Mouse (Mus musculus) right cerebral cortex, postnatal 36 days (tissue): Measurements from ENCODE around the gene Gopc.
"Not testable (repeated sequence)": the region's sequence is repeated elsewhere in the genome, so short reads cannot be mapped to it uniquely, and the experiment has no call there.

Experiments used
- DNase-seq, 2 experiments: peaks; one replicate each; pipeline ENCODE4 v3.0.0; 2022; ENCODE audit warnings: low spot score in 2 of 2, mixed read lengths in 1 of 2

The Gopc gene

DNA sequence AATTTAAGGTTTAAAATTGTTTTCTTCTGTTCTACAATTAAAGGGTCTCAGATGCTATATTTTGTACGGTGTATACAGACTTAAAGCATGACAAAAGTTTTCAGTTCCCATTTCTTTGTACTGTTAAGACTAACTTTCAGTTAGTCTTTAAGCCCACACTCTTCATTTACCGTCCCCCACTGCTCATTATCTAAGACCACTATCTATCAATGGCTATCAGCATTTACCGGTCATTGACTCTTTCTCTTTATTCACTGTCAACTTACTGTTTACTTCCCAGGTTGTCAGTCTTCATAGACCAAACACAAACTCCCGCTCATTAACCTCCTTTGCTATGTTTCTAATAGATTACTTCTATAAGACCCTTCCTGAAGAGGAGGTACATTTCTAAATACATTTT is 5.3 kb upstream of the Gopc start:
- DNase-seq, result no peak

GRCm38 (mm10) chr10:52384823-52385610 is 3.1 kb upstream of the Gopc start:
- no peak for DNase-seq

GRCm38 (mm10) chr10:52383522-52383921 is 1.6 kb upstream of the Gopc start:
- no peak for DNase-seq

DNA sequence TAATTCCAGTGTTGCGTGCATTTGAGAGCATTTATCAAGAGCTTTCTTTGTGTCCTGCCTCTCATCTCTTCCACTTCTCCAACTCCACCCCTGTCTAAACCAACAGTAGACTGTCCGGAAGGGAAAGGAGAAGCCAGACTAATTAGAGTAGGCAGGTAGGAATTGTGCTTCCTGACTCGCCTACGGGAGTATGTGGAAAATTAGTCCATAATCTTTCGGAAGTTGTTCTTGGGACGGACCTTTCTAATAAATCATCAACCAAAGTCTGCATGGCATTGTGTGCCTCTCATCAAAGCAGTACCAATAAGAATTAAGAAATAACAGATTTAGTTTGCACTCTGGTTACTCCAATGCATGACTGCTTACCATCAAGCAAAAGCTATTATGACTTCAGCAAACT is 1.1 kb upstream of the Gopc start:
- no peak for DNase-seq

GRCm38 (mm10) chr10:52381321-52381801 is 563 bp downstream of the Gopc start:
- peak in 1 of 2 experiments; percentile 33 for DNase-seq

DNA sequence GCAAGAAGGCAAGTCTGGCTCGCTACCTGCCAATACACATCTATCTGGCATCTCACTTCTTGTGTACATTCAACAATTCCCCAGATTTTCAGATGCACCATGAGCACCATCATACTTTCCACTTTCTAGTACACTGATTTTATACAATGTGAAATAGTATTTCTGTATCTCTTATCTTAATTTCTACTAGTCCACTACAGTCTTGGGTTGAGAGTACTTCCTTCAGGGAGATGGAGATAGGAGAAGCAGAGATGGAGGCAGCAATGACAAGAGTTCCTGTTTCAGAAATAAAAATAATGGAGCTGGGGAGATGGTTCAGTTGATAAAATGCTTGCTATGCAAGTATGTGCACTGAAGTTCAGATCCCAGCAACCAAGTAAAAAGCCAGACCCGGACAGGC is 4.1 kb downstream of the Gopc start:
- no peak for DNase-seq

DNA sequence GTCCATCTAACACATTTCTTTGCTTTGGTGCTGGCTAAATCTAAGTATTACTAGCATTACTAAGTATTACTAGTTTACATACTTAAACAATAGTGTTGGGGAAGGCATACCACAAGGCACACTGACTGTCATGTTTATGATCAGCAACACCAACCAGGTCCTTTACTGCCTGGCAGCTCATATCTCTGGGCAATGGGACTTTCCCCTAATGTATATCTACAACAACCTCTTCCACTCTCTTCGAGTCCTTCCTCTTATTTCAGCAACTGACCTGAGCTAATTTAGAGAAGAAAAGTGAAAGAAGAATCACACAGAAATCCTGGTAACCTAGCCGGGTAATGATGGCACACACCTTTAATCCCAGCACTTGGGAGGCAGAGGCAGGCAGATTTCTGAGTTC is 5.5 kb downstream of the Gopc start:
- DNase-seq, result no peak

DNA sequence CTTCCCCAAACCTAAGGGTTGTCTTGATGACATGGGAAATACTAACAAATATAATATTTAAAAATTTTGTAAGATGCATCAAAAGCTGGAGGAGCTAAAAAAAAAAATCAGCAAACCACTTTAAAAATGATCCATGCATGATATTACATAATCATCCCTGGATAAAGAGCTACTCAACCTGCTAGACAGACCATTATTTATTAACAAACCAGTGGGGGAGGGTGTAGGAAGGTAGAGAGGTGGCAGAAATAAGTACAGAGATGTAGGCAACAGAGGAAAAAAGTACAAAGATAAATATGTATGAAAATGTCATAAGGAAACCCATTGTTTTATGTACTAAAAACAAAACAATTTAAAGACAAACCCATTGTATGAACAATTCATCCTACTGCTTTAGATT is 7.3 kb downstream of the Gopc start:
- DNase-seq, result no peak

DNA sequence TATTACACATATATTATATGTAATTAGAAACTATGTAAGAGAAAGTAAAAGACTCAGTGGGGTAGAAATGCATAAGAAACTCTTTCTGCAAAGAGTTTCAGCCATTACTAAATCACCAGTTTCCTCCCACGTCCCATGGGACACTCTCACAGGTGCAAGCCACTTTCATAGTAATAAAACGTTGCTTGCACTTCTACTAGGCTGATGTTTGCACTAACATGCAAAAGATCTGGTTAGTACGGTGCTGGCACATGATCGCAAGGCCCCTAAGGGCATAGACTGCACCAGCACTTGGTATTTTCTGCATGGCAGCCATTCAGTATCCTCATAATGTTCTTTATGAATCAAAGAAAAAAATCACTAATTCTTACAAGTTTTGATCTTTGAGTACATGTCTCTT is 8.1 kb downstream of the Gopc start:
- no peak for DNase-seq

- DNase-seq, result peak in 1 of 2 experiments; percentile 28
Observed at GRCm38 (mm10) chr10:52368376-52368775, 13.5 kb downstream of the Gopc start.

- DNase-seq, result no peak
Observed at GRCm38 (mm10) chr10:52360862-52361609, 20.9 kb downstream of the Gopc start.

DNA sequence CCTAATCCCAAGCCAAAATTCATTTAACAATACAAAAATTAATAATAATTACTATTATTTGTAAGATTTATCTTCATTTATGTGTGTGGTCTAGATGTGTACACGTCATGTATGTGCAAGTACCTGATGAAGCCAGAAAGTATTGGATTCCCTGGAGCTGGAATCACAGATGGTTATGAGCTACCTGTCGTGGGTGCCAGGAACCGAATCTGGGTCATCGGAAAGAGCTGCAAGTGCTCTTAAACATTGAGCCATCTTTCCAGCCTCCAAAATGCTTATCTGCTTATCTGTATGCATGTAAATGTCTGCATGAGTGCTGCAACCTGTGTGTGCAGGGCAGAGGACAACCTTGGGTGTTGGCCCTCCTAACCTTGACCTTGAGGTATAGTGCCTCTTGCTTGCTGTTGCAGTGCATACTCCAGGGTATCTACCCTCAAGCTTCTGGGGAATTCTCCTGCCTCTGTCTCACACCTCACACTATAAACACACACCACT is 21.6 kb downstream of the Gopc start:
- DNase-seq, result no peak

GRCm38 (mm10) chr10:52358467-52358866 is 23.5 kb downstream of the Gopc start, which contains the start of gene Gm26741:
Gene Gm26741, plus strand, starts transcription at chr10:52358767.
- no peak for DNase-seq

- DNase-seq, result no peak
Observed at GRCm38 (mm10) chr10:52353184-52353583, 28.7 kb downstream of the Gopc start.

GRCm38 (mm10) chr10:52343324-52343723 is 38.6 kb downstream of the Gopc start:
- not testable (repeated sequence) for DNase-seq

- DNase-seq, result no peak
Observed at GRCm38 (mm10) chr10:52331007-52331406, 50.9 kb downstream of the Gopc start.

DNA sequence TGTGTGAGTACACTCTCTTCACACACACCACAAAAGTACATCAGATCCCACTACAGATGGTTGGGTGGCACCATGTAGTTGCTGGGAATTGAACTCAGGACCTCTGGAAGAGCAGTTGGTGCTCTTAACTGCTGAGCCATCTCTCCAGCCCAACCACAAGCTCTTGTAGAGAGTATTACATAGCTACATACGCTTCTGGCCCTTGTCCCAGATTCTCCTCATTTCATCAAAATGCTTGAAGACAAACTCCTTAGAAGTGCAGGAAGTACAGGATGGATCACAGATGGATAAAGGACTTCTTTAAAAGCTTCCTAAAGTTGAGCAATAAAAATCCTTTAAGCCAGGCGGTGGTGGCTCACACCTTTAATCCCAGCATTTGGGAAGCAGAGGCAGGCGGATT is 60.0 kb downstream of the Gopc start:
- no peak for DNase-seq

GRCm38 (mm10) chr10:52319506-52320286 is 62.2 kb downstream of the Gopc start:
- DNase-seq, result no peak

- no peak for DNase-seq
Observed at GRCm38 (mm10) chr10:52309196-52309595, 72.7 kb downstream of the Gopc start.

- no peak for DNase-seq
Observed at GRCm38 (mm10) chr10:52304574-52304973, 77.3 kb downstream of the Gopc start.

DNA sequence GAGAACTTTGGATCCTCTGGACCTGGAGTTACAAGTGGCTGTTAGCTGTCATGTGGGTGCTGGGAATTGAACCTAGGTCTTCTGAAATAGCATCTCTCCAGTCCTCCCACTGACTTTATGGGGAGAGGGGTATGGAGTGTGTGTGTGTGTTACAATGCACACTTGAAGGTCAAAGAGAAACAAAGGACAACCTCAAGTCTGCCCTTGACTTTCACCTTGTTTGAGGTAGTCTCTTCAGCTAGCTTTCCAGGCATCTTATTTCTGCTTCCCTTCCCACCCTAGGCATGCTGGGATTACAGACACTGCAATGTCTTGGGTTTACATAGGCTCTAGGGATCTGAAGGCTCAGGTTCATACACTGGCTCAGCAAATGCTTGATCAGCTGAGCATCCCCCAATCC is 79.7 kb downstream of the Gopc start:
- DNase-seq, result no peak

DNA sequence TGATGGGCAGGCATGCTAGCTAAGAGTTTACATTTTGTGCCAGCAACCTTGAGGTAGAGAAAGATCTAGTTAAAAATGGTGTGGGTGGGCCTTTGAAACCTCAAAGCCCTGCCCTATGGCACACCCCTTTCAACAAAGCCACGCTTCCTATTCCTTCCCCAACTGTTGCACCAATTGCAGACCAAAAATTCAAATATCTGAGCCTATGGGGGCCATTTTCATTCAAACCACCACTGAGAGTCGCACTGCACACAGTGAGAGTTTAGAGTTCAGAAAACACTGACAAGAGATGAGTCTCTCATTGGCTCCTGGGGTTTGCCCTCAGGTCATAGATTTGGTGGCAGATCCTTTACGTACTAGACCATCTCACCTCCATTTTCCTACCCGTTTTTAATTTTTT is 80.2 kb downstream of the Gopc start:
- DNase-seq, result no peak
